Mouse (Mus musculus): ENCODE measurements at regions not wholly inside any gene's neighbourhood (a gene's known extent, or its start where the extent isn't known, plus 50 kb on each side); places are given as distances from the start of the nearest gene placed in this dataset.
"Not testable (repeated sequence)": the region's sequence is repeated elsewhere in the genome, so short reads cannot be mapped to it uniquely, and the experiment has no call there.

GRCm38 (mm10) chr19:27694478-27694877 is 264.9 kb upstream of the Pum3 start:
- no peak for DNase-seq (ENCODE audit: low read depth, low spot score)

GRCm38 (mm10) chr19:27693706-27694105 is 264.1 kb upstream of the Pum3 start:
- DNase-seq (ENCODE audit: low read depth, low spot score), result peak; percentile 16

GRCm38 (mm10) chr19:27692944-27693343 is 263.3 kb upstream of the Pum3 start:
- DNase-seq (ENCODE audit: low read depth, low spot score), result no peak

- DNase-seq (ENCODE audit: low read depth, low spot score), result peak; percentile 34
Measured at GRCm38 (mm10) chr19:27683426-27683825, 253.8 kb upstream of the Pum3 start.

- no peak for DNase-seq (ENCODE audit: low read depth, low spot score)
Measured at GRCm38 (mm10) chr19:27679427-27679826, 249.8 kb upstream of the Pum3 start.

- no peak for DNase-seq (ENCODE audit: low read depth, low spot score)
Measured at GRCm38 (mm10) chr19:27672679-27673190, 243.1 kb upstream of the Pum3 start.

- no peak for DNase-seq (ENCODE audit: low read depth, low spot score)
Measured at GRCm38 (mm10) chr19:27663296-27663695, 233.7 kb upstream of the Pum3 start.

GRCm38 (mm10) chr19:27641001-27641400 is 211.4 kb upstream of the Pum3 start:
- no peak for DNase-seq (ENCODE audit: low read depth, low spot score)

- DNase-seq (ENCODE audit: low read depth, low spot score), result no peak
Measured at GRCm38 (mm10) chr19:27633105-27633504, 203.5 kb upstream of the Pum3 start.

- no peak for DNase-seq (ENCODE audit: low read depth, low spot score)
Measured at GRCm38 (mm10) chr19:27627626-27628025, 198.0 kb upstream of the Pum3 start.

GRCm38 (mm10) chr19:27617522-27617921 is 187.9 kb upstream of the Pum3 start:
- no peak for DNase-seq (ENCODE audit: low read depth, low spot score)

- DNase-seq (ENCODE audit: low read depth, low spot score), result no peak
Measured at GRCm38 (mm10) chr19:27606933-27607332, 177.3 kb upstream of the Pum3 start.

- DNase-seq (ENCODE audit: low read depth, low spot score), result no peak
Measured at GRCm38 (mm10) chr19:27603296-27603695, 173.7 kb upstream of the Pum3 start.

GRCm38 (mm10) chr19:27601551-27601950 is 171.9 kb upstream of the Pum3 start:
- no peak for DNase-seq (ENCODE audit: low read depth, low spot score)

GRCm38 (mm10) chr19:27600386-27600785 is 170.8 kb upstream of the Pum3 start:
- not testable (repeated sequence) for DNase-seq (ENCODE audit: low read depth, low spot score)

GRCm38 (mm10) chr19:27599639-27600308 is 170.1 kb upstream of the Pum3 start:
- no peak for DNase-seq (ENCODE audit: low read depth, low spot score)

GRCm38 (mm10) chr19:27598350-27598749 is 168.7 kb upstream of the Pum3 start:
- no peak for DNase-seq (ENCODE audit: low read depth, low spot score)

GRCm38 (mm10) chr19:27585566-27585965 is 155.9 kb upstream of the Pum3 start:
- DNase-seq (ENCODE audit: low read depth, low spot score), result no peak

GRCm38 (mm10) chr19:27582111-27582500 is 152.5 kb upstream of the Pum3 start:
- no peak for DNase-seq (ENCODE audit: low read depth, low spot score)

- no peak for DNase-seq (ENCODE audit: low read depth, low spot score)
Measured at GRCm38 (mm10) chr19:27581362-27582110, 151.9 kb upstream of the Pum3 start.

GRCm38 (mm10) chr19:27576478-27576877 is 146.9 kb upstream of the Pum3 start:
- DNase-seq (ENCODE audit: low read depth, low spot score), result no peak

- no peak for DNase-seq (ENCODE audit: low read depth, low spot score)
Measured at GRCm38 (mm10) chr19:27566929-27567328, 137.3 kb upstream of the Pum3 start.

GRCm38 (mm10) chr19:27566060-27566459 is 136.4 kb upstream of the Pum3 start:
- DNase-seq (ENCODE audit: low read depth, low spot score), result no peak

All from CD4-positive, CD25-positive, alpha-beta regulatory T cell, adult 2 months (primary cell).